Mouse (Mus musculus) B cell, adult (primary cell): Measurements from ENCODE around the gene B3galnt1. TPM values are rescaled to one million over a fixed set of nuclear protein-coding genes. Genes with fewer than 3 reads are reported as not detected.

ENCODE experiments used
- total RNA-seq: library from RNA; stranded (reverse); gene quantifications from 4 replicates; pipeline ENCODE4 v1.2.4, GENCODE M21; 2023; ENCODE audit not compliant: inconsistent age

B3galnt1 gene
- total RNA-seq = 0.24 to 0.80 TPM (median 0.35 TPM) in 3 of 4 replicates, not detected in the other

DNA sequence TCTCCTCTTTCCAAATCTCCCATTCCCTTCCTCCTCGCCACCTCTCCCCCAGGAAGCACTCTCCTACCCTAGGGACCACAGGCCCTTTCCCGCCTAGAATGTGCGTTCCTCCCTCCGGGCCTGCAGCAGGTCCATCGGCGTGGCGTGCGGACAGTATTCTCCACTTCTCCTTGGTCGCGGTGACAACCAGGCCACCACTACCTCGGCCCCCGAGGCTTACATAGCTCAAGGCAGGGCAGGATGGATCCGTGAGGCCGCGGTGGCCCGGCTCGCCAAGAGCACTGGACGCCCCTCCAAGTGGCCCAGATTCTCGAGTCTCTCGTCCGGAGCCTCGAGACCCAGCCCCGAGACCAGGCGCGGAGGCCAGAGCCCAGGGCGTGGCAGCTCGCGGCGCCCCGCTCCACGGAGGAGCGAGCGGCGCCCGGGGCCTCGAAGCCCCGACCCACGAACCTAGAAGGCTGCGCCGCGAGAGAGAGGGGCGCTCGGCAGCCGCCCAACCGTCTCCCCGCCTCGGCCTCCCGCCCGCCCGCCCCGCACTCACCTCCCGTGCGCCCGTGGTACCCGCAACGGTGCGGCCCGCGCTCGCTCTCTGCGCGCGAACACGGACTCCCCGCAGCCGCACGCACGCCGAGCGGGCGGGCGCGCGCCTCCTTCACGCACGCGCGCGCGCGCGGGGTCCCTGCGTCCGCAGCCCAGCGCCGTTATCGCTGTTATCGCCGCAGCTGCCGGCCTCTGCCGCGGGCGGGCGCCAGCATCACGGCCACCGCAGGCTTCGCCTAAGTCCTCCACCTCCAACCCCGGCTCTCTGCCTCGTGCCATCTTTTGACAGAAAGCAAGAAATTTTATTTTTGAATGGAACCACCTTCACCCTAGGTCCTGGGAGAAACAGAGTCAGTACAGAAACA, at the start of gene B3galnt1:
B3galnt1 (minus strand) TSS at position 700 of the 905 bp plus-strand sequence.

Other genes with a start within 250 kb of the B3galnt1 start
- 105 to 112 TPM (median 109 TPM) in 4 replicates for gene Nmd3, start 123.0 kb upstream of the B3galnt1 start, total RNA-seq